Mouse (Mus musculus): ENCODE measurements around the gene Cmip. TPM values are rescaled to one million over a fixed set of nuclear protein-coding genes. Genes with fewer than 3 reads are reported as not detected.

The Cmip gene
- polyA plus RNA-seq, 1 experiment from 2014 or later: 193 TPM

GRCm38 (mm10) chr8:117317478-117317877 lies 60.6 kb downstream of the Cmip start:
- 91% methylated on average over 8 of the region's 8 CpGs for whole genome bisulfite sequencing
- H3K4me1 ChIP-seq: peaks cover 71% of the 10 kb centered on the region
- no peak overlapping the region for H3K9ac ChIP-seq (replicated peaks)
- no peak overlapping the region for H3K4me2 ChIP-seq
- H3K27ac ChIP-seq (replicated peaks): no peak overlapping the region
- H3K4me3 ChIP-seq (replicated peaks): no peak overlapping the region
- ATAC-seq (ENCODE audit: low FRiP score): no peak
- H3K9me3 ChIP-seq (replicated peaks): no peaks in the 10 kb centered on the region
- H3K36me3 ChIP-seq: no peaks in the 10 kb centered on the region
- H3K27me3 ChIP-seq (replicated peaks): no peaks in the 10 kb centered on the region

- 79% methylated on average over 26 of the region's 26 CpGs for WGBS
- peaks cover 83% of the 10 kb centered on the region for H3K4me1 ChIP-seq
- H3K27ac ChIP-seq (replicated peaks): no peak overlapping the region
These were observed 62.3 kb downstream of the Cmip start for GRCm38 (mm10) chr8:117318911-117319826.

DNA sequence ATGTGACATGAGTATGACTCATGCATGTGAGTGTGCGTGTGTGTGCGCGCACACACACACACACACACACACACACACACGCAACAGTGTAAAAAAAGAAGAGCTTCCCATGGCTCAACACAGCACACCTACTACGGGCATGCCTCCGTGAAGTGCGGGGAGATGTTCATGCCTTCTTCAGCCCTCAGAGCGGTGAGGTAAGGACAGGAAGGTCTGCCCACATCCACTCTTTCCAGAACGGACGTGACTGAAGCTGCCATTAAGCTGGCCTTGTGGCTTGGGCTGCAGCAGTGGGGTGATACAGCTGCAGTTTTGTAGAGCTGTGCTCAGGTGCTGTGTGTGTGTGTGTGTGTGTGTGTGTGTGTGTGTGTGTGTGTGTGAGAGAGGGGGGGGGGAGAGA lies 63.8 kb downstream of the Cmip start:
- H3K4me2 ChIP-seq: no peak overlapping the region
- ATAC-seq (ENCODE audit: low FRiP score): no peak
- peaks cover 72% of the 10 kb centered on the region for H3K4me1 ChIP-seq
- no peaks in the 10 kb centered on the region for H3K27me3 ChIP-seq (replicated peaks)
- H3K27ac ChIP-seq (replicated peaks): peak overlapping the region; percentile 14; the same call in 1 of the 2 replicates
- no peak overlapping the region for H3K9ac ChIP-seq (replicated peaks)
- WGBS: 86% methylated on average over 10 of the region's 10 CpGs
- H3K36me3 ChIP-seq: no peaks in the 10 kb centered on the region
- H3K9me3 ChIP-seq (replicated peaks): no peaks in the 10 kb centered on the region
- H3K4me3 ChIP-seq (replicated peaks): no peak overlapping the region

More at GRCm38 (mm10) chr8:117318911-117319826, 62.3 kb downstream of the Cmip start:
- Histone ChIP-seq H3K27me3 (replicated peaks) (no peaks in the 10 kb centered on the region), H3K4me2 (no peak overlapping the region), H3K36me3 (no peaks in the 10 kb centered on the region), H3K4me3 (replicated peaks) (no peak overlapping the region), H3K9me3 (replicated peaks) (no peaks in the 10 kb centered on the region), H3K9ac (replicated peaks) (no peak overlapping the region)
- ATAC-seq (ENCODE audit: low FRiP score): no peak

DNA sequence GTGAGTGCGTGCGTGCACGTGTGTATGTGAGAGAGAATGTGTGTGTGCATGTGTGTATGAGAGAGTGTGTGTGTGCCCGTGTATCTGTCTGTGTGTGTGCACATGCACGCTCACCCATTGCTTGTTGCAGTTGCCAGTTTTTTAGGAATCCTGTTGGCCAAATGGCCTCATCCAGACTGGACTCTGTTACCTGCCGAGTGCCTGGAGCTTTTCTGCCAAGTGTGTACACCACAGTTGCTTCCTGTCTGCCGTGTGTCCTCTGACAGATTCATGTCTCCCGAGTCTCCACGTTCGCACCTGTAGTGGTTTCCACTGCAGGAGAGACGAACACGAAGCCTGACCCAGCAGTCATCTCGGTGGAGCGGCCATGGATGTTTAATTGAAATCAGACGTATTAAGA lies 64.4 kb downstream of the Cmip start:
- no peak for ATAC-seq (ENCODE audit: low FRiP score)
- no peaks in the 10 kb centered on the region for H3K36me3 ChIP-seq
- H3K4me2 ChIP-seq: no peak overlapping the region
- no peak overlapping the region for H3K4me3 ChIP-seq (replicated peaks)
- 67% methylated on average over 15 of the region's 15 CpGs for WGBS
- H3K4me1 ChIP-seq: peaks cover 67% of the 10 kb centered on the region
- H3K9me3 ChIP-seq (replicated peaks): no peaks in the 10 kb centered on the region
- H3K9ac ChIP-seq (replicated peaks): no peak overlapping the region
- H3K27me3 ChIP-seq (replicated peaks): no peaks in the 10 kb centered on the region
- H3K27ac ChIP-seq (replicated peaks): peak overlapping the region; percentile 81

DNA sequence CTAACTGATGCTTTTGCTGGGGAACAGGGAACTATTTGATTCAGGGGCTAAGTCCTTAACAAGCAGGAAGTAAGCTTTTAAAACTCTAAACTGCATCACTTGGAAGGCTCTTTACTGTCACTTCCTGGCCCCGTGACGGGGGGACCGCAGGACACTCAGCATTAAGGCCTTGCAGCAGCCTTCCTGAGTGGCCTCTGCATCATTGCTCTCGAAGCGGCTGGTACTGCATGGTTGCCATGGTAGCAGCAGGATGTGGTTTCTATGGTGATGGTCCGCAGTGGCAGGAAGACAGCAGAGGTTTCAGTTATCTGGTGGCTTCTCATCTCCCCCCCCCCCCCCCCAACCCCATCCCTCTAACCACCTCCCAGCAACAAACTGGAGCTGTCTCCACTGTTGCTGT lies 65.2 kb downstream of the Cmip start:
- H3K9me3 ChIP-seq (replicated peaks): no peaks in the 10 kb centered on the region
- no peak overlapping the region for H3K9ac ChIP-seq (replicated peaks)
- peaks cover 62% of the 10 kb centered on the region for H3K4me1 ChIP-seq
- no peaks in the 10 kb centered on the region for H3K27me3 ChIP-seq (replicated peaks)
- H3K4me2 ChIP-seq: peak overlapping the region; percentile 41
- H3K27ac ChIP-seq (replicated peaks): peak overlapping the region; percentile 81
- no peak overlapping the region for H3K4me3 ChIP-seq (replicated peaks)
- WGBS: 11% methylated on average over 6 of the region's 6 CpGs
- peak; percentile 82 for ATAC-seq (ENCODE audit: low FRiP score)
- H3K36me3 ChIP-seq: no peaks in the 10 kb centered on the region

GRCm38 (mm10) chr8:117322715-117323310 lies 65.9 kb downstream of the Cmip start:
- H3K9ac ChIP-seq (replicated peaks): no peak overlapping the region

GRCm38 (mm10) chr8:117324821-117325220 lies 68.0 kb downstream of the Cmip start:
- 93% methylated on average over 9 of the region's 9 CpGs for WGBS

More at GRCm38 (mm10) chr8:117322715-117323310, 65.9 kb downstream of the Cmip start:
- Histone ChIP-seq H3K36me3 (no peaks in the 10 kb centered on the region), H3K4me3 (replicated peaks) (no peak overlapping the region), H3K4me2 (peak overlapping the region; percentile 41; the same call in 1 of the 2 replicates), H3K9me3 (replicated peaks) (no peaks in the 10 kb centered on the region), H3K27ac (replicated peaks) (peak overlapping the region; percentile 81), H3K4me1 (peaks cover 66% of the 10 kb centered on the region), H3K27me3 (replicated peaks) (no peaks in the 10 kb centered on the region)
- peak; percentile 16; the same call in 1 of the 2 replicates for ATAC-seq (ENCODE audit: low FRiP score)
- 32% methylated on average over 8 of the region's 8 CpGs for WGBS

GRCm38 (mm10) chr8:117326735-117327134 lies 69.9 kb downstream of the Cmip start:
- no peak overlapping the region for H3K27ac ChIP-seq (replicated peaks)

More at GRCm38 (mm10) chr8:117324821-117325220, 68.0 kb downstream of the Cmip start:
- no peak for ATAC-seq (ENCODE audit: low FRiP score)
- no peak overlapping the region for H3K27ac ChIP-seq (replicated peaks)
- H3K9me3 ChIP-seq (replicated peaks): no peaks in the 10 kb centered on the region
- peaks cover 64% of the 10 kb centered on the region for H3K4me1 ChIP-seq
- H3K27me3 ChIP-seq (replicated peaks): no peaks in the 10 kb centered on the region
- H3K36me3 ChIP-seq: no peaks in the 10 kb centered on the region
- no peak overlapping the region for H3K9ac ChIP-seq (replicated peaks)
- no peak overlapping the region for H3K4me3 ChIP-seq (replicated peaks)
- H3K4me2 ChIP-seq: no peak overlapping the region

GRCm38 (mm10) chr8:117327385-117327837 lies 70.5 kb downstream of the Cmip start:
- WGBS: 42% methylated on average over 7 of the region's 7 CpGs
- Histone ChIP-seq H3K27me3 (replicated peaks) (no peaks in the 10 kb centered on the region), H3K36me3 (no peaks in the 10 kb centered on the region), H3K9ac (replicated peaks) (no peak overlapping the region), H3K4me2 (no peak overlapping the region), H3K27ac (replicated peaks) (peak overlapping the region; percentile 2; the same call in 1 of the 2 replicates), H3K4me3 (replicated peaks) (no peak overlapping the region), H3K4me1 (peaks cover 49% of the 10 kb centered on the region), H3K9me3 (replicated peaks) (no peaks in the 10 kb centered on the region)
- no peak for ATAC-seq (ENCODE audit: low FRiP score)

More at GRCm38 (mm10) chr8:117326735-117327134, 69.9 kb downstream of the Cmip start:
- Histone ChIP-seq H3K4me3 (replicated peaks) (no peak overlapping the region), H3K9ac (replicated peaks) (no peak overlapping the region), H3K4me2 (no peak overlapping the region), H3K36me3 (no peaks in the 10 kb centered on the region), H3K27me3 (replicated peaks) (no peaks in the 10 kb centered on the region), H3K4me1 (peaks cover 49% of the 10 kb centered on the region), H3K9me3 (replicated peaks) (no peaks in the 10 kb centered on the region)
- 89% methylated on average over 5 of the region's 5 CpGs for WGBS
- ATAC-seq (ENCODE audit: low FRiP score): no peak

GRCm38 (mm10) chr8:117328758-117329157 lies 71.9 kb downstream of the Cmip start:
- no peak for ATAC-seq (ENCODE audit: low FRiP score)
- no peaks in the 10 kb centered on the region for H3K36me3 ChIP-seq
- 80% methylated on average over 9 of the region's 9 CpGs for WGBS
- no peak overlapping the region for H3K9ac ChIP-seq (replicated peaks)
- H3K4me1 ChIP-seq: peaks cover 50% of the 10 kb centered on the region
- no peaks in the 10 kb centered on the region for H3K9me3 ChIP-seq (replicated peaks)
- no peaks in the 10 kb centered on the region for H3K27me3 ChIP-seq (replicated peaks)
- H3K27ac ChIP-seq (replicated peaks): peak overlapping the region; percentile 56; the same call in 1 of the 2 replicates
- no peak overlapping the region for H3K4me2 ChIP-seq
- H3K4me3 ChIP-seq (replicated peaks): no peak overlapping the region

DNA sequence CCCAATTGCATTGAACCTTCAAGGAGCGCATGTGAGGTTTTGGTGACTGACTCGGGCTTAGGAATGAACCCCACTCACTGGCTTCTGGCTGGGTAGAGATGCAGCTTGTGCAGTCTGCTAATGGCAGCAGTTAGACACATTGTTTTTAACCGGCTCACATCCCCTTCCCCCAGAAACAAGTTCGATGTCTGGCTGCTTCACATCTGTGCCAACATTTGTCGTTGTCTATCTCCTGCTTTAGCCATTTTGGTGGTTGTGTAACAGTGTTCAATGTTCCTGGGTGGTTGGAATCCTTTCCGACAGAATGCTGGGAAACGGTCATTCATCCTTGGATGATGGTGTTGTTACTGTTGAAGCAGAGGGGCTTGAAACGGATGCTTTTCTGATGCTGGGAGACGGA lies 72.3 kb downstream of the Cmip start:
- H3K27ac ChIP-seq (replicated peaks): peak overlapping the region; percentile 56
- H3K27me3 ChIP-seq (replicated peaks): no peaks in the 10 kb centered on the region
- no peak overlapping the region for H3K4me3 ChIP-seq (replicated peaks)
- no peak overlapping the region for H3K9ac ChIP-seq (replicated peaks)
- H3K9me3 ChIP-seq (replicated peaks): no peaks in the 10 kb centered on the region
- H3K4me2 ChIP-seq: no peak overlapping the region
- ATAC-seq (ENCODE audit: low FRiP score): no peak
- no peaks in the 10 kb centered on the region for H3K36me3 ChIP-seq
- peaks cover 50% of the 10 kb centered on the region for H3K4me1 ChIP-seq
- 62% methylated on average over 9 of the region's 9 CpGs for WGBS

Data from neural tube, embryonic 15.5 days (tissue).